In the genomic region with DNA sequence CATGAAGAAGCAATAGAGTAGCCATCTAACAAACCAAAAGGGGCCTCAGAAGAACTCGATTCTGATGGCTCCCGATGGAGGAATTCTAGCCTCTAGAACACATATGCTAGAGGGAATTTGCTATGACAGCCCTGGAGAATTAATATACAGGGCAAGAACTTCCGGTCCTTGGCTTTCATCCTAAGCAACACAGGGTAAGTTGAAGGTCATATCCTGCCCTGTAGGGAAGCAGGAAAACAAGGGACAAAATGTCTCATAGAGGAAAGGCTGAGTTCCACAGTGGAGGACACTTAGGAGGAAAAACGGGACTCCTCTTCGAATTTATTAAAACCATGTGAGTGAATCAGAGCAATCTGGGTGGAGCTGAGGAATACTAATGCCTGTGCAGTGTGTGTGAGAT, we compare ENCODE assay signal across 8 mouse cellular contexts. TPM values are rescaled to one million over a fixed set of nuclear protein-coding genes. Genes with fewer than 3 reads are reported as not detected.
DNase-seq lines count a peak whose midpoint lies in the region; ATAC-seq lines count a peak whose summit lies in the region.

No protein-coding gene starts in this region.

- peak overlapping the region; percentile 62; the same call in 1 of the 2 replicates for H3K9ac ChIP-seq in forebrain, embryonic 13.5 days

- no peaks in the 10 kb centered on the region for H3K36me3 ChIP-seq in forebrain, embryonic 13.5 days (ENCODE audit: poor library complexity, severe bottlenecking)

- H3K27ac ChIP-seq in forebrain, embryonic 13.5 days, result 0 out of 2 replicates have a peak overlapping the region, but pooled peaks have one; percentile 7

- DNase-seq in heart, adult 11 months, result peak; percentile 91
- DNase-seq in heart, postnatal 4 days, result no peak
- DNase-seq in kidney, adult 8-10 months, result peak; percentile 19 to 33
- peak; percentile 46 for DNase-seq in lung, postnatal 25 days (ENCODE audit: low spot score)
- DNase-seq in urinary bladder, postnatal 14 days (ENCODE audit: low spot score), result no peak

- ATAC-seq in forebrain, embryonic 13.5 days, result no peak
- ATAC-seq in megakaryocyte progenitor cell, adult 5-6 weeks (replicated peaks; ENCODE audit: poor library complexity), result no peak
- ATAC-seq in granulocyte monocyte progenitor cell, adult 5-6 weeks (replicated peaks; ENCODE audit: poor library complexity, severe bottlenecking), result no peak

- peak overlapping the region; percentile 72; the same call in 1 of the 2 replicates for H3K4me2 ChIP-seq in forebrain, embryonic 13.5 days

- 83% methylated on average over 5 of the region's 5 CpGs for WGBS in forebrain, embryonic 13.5 days

- no peaks in the 10 kb centered on the region for H3K27me3 ChIP-seq in forebrain, embryonic 13.5 days

- H3K4me1 ChIP-seq in forebrain, embryonic 13.5 days, result peaks cover 34% of the 10 kb centered on the region

- H3K9me3 ChIP-seq in forebrain, embryonic 13.5 days (replicated peaks), result no peaks in the 10 kb centered on the region

- peak overlapping the region; percentile 46; the same call in 1 of the 2 replicates for H3K4me3 ChIP-seq in forebrain, embryonic 13.5 days

RNA-seq across cellular contexts. Expression of gene Eif2ak3, which starts 1.3 kb away (rescaled TPM):
- total RNA-seq in heart, postnatal 4 days (2021), result 10 to 100 TPM; 12.6 to 13.7 TPM
- polyA plus RNA-seq in forebrain, embryonic 13.5 days (2015; fragmentation: Nextera tagmentation; extraction: Ambion mirVana), result 12.4 and 12.6 TPM in 2 replicates
- 13.2 and 16.9 TPM in 2 replicates for total RNA-seq in megakaryocyte progenitor cell, adult 5-6 weeks (2015)
- 19.8 and 22.8 TPM in 2 replicates for total RNA-seq in megakaryocyte progenitor cell, adult 5-6 weeks (2017)
- total RNA-seq in granulocyte monocyte progenitor cell, adult 5-6 weeks (2014; fragmentation: Nextera tagmentation), result 13.1 and 13.6 TPM in 2 replicates
- 21.2 and 24.4 TPM in 2 replicates for total RNA-seq in granulocyte monocyte progenitor cell, adult 5-6 weeks (2017)

RNA-seq across cellular contexts. Expression of gene Rpia, which starts 51.0 kb away (rescaled TPM):
- 1 to 10 TPM; 8.1 to 8.8 TPM for total RNA-seq in heart, postnatal 4 days (2021)
- 3.4 and 4.2 TPM in 2 replicates for polyA plus RNA-seq in forebrain, embryonic 13.5 days (2015; fragmentation: Nextera tagmentation; extraction: Ambion mirVana)
- total RNA-seq in megakaryocyte progenitor cell, adult 5-6 weeks (2015), result 105 and 110 TPM in 2 replicates
- total RNA-seq in megakaryocyte progenitor cell, adult 5-6 weeks (2017), result 209 and 250 TPM in 2 replicates
- 67.7 and 90.5 TPM in 2 replicates for total RNA-seq in granulocyte monocyte progenitor cell, adult 5-6 weeks (2014; fragmentation: Nextera tagmentation)
- 181 and 207 TPM in 2 replicates for total RNA-seq in granulocyte monocyte progenitor cell, adult 5-6 weeks (2017)

Comparison
In these comparisons a context has a peak if more than half of its experiments do, and no peak if none do; other contexts are left out.
1. DNase-seq: peak in heart, adult 11 months (single experiment), kidney, adult 8-10 months (2 of 2) and lung, postnatal 25 days (single experiment); none in heart, postnatal 4 days (single experiment) and urinary bladder, postnatal 14 days (single experiment).
2. RNA of gene Rpia, which starts 51.0 kb away (total RNA-seq): 105 to 250 TPM in megakaryocyte progenitor cell, adult 5-6 weeks and 67.7 to 207 TPM in granulocyte monocyte progenitor cell, adult 5-6 weeks; 8.1 to 8.8 TPM in heart, postnatal 4 days; every median in the first group is over 4 times any median in the second.